Mouse (Mus musculus): ENCODE data around the gene Sh2d1b2.

Gene Sh2d1b2

DNA sequence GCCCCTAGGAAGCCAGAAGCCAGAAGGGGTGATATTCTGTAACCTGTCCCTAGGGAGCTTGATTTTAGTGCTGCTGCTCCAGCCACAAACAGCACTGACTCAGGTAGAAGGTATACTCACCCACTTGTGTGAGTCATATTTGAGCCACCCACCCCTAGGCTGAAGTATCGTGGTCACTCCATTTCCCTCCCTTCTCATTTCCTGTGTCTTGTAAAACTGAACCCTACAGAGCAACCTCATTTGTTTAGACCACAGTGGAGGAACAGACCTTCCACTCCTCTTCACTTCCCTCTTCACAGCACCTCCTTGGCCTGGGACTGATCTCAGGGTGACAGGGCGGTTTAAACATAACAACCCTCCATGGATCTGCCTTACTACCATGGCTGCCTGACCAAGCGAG lies 44.5 kb downstream of the Sh2d1b2 start, which contains the start of gene Sh2d1b1:
TSS of gene Sh2d1b1 (plus strand) at position 305 of the 400 bp plus-strand sequence.
- DNase-seq (ENCODE audit: low spot score in 2 of 2): no peak

DNA sequence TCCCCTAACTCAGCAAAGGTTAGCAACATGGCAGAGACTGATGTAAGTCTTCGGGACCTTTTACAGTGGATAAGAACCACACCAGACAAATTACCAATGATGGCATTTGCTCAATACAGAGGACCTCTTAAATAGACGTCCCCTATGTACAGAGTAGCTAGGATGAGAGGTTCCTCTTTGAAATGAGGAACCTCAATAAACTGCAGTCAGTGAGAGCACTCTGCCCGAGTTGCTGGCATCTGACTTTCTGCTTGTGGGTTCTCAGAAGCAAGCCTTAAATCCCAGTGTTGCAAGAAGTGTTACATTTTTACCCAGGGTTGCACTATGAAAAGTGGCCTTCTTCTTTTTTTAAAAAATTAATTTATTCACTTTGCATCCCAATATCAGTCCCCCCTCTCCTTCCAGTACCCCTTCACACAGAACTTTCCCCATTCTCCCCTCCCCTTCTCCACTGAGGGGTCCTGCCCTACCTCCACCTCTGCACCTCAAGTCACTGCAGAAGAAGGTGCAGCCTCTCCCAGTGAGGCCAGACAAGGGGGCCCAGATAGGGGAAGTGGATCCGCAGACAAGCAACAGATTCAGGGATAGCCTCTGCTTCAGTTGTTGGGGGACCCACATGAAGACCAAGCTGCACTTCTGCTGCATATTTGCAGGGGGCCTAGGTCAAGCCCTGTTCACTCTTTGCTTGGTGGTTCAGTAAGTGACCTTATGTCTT lies 50.0 kb downstream of the Sh2d1b2 start:
- no peak for DNase-seq (ENCODE audit: low spot score in 2 of 2)

DNA sequence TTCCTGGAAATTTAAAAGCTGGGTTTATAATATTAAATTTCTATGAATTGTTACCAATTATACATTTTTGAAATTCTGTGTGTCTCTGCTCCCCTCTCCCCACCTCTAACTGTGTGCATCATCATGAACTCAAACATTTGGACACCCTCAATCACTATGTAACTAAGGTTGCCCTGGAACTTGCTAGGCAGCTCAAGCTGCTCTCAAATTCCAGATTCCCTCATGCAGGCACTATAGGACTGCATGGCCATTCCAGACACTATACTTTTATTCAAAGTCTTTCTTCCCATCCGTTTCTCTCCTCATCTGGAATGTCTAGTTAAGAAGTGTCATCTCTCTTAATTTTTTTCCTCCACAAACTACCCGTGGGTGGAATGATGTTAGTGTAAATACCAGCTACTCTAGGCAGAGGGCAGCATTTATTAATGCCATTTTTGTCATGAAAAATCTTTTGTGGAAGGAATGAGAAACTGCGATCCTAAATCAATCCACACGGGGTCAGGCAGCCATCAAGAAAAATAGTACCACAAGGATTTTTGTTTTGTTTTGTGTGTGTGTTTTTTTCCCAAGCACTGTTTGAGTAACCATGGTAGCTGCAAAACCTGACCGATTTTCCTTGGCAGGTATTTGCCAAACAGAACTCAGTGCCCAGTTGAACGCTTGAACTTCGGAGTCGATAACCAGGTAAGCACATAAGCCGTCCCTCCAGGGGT lies 59.8 kb downstream of the Sh2d1b2 start:
- DNase-seq (ENCODE audit: low spot score in 2 of 2): no peak

DNA sequence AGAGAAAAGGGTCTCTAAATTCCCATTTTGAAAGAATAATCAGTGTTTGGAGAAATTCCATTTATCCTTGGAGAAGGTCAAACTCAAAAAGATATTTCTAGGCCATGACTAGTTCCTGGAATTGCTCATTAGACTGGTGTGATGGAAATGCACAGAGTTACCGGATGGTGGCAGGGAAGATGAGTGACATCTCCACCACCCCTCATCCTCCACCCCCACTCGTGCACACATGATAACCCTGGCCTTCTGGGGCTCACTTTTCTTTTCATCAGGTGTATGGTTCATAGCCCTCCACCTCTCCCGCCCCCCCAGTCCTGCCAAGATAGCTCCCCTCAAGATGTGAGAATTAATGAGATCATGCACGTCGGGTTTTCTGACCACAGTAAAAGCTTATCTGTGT lies 60.7 kb downstream of the Sh2d1b2 start:
- no peak for DNase-seq (ENCODE audit: low spot score in 2 of 2)

DNA sequence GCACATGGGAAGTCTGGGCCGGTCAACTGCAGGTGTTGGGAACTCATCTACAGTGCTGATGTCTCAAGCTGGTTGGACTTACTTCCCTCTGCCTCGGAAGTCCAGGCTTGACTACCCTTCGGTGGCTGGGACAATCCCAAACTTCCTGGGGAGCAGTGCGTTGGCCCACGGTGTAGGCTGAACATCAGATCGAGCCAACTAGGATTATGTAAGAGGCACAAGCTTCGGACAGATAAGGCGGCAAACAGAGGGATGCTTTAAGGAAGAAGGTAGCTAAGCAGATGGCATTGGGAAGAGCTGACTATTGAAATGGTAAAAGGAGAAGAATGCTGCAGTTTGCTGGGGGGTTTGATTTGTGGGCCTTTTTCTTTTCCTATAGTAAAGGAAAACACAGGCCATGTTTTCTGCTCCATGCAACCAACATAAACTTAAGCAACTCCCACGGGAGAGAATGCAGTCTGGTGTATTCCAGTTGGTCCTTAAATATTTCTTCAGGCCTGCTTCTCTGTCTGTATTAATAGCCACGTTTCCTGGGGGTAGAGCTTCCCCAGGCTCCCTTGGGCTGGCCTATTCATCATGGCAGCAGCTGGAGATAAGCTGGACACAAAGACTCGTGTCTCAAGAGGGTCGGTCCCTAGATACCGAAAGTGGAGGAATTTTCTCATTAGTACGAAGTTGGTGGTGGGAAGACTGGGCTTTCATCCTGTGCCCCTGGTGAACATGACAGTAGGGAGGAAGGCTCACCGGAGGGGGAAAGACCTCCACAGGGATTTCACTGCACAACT lies 62.4 kb downstream of the Sh2d1b2 start:
- no peak for DNase-seq (ENCODE audit: low spot score in 2 of 2)

DNA sequence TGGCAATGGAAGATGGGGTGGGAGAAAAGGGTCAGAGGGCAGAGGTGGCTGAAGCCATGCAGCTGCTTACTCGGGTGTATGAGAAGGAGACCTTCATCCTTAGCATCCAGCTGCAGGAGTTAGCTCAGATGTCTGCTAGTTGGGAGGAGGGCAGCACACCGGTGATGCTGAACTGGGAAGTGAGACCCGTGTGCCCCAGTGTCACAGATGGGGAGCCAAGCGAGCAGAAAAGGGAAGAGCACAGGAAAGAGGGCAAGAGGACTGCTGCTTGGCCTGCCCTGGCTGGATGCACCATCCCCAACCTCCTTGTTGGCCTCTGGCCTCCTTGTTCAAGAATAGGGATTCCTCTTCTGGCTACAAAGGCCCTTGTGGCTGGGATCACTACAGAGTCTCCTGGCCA lies 66.9 kb downstream of the Sh2d1b2 start:
- DNase-seq (ENCODE audit: low spot score in 2 of 2): no peak

DNA sequence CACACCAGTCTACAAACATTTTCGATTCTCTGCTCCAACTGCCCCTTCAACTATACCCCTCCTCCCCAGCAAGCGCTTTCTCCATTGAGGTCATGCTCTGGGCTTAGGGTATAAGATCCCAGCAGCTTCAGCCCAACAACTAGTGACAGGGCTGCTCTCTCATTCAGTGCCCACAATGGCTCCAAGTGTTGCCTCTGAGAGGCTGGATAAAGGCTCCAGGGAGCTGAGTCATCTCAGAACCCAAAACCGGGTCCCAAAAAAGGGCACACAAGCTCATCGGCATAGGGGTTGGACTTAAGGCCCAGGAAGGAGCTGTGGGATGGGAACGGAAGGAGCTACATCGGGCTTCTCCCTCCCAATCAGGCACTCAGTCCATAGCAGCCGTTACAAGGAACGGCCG lies 69.1 kb downstream of the Sh2d1b2 start:
- no peak for DNase-seq (ENCODE audit: low spot score in 2 of 2)

DNA sequence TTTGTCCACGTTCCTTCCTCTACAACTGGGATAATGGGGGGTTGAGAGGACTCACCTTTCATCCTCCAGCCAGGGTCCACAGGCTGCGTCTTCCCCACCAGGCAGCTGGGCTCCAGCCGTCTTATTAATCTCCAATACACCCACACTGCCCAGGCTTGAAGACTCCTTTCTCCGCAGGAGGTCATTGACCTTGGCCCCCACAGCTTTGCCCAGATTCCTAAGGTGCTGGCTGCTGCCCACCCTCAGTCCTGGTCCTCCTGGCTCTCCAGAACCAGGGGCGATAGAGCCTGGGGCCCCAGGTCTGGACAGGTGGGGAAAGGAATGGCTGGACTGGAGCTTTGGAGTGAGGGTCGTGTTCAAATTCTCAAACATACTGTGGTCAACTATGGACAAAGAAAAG lies 69.9 kb downstream of the Sh2d1b2 start:
- no peak for DNase-seq (ENCODE audit: low spot score in 2 of 2)

DNA sequence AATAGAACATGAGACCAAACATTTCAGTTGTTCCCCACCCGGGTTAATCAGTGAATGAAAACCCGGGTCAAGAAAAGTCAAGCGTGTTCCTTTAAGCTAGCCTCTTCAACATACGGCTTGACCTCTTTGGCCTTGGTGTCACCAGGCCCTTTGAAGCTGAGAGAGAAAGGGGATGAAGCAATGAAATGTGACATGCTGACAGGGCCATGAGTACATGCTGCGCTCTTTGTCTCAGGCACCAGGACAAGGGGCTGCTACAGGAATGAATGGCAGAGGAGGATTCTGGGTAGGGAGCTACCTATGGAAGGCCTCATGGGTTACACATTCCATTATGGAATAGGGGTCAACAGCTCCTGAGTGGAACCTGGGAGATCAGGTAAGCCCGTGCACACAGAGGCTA lies 70.6 kb downstream of the Sh2d1b2 start:
- DNase-seq (ENCODE audit: low spot score in 2 of 2): no peak

Measured in spleen, postnatal 4 days (tissue).